Mouse (Mus musculus) testis, adult 2 months (tissue): ENCODE data around the gene Gcnt4.

Experiments used
- CTCF ChIP-seq: fragments of 200-500 bp; IDR thresholded peaks from 2 replicates; pipeline ENCODE4 v1.5.1; 2012; ENCODE audit warnings: low read depth, mild to moderate bottlenecking, inconsistent platforms, low read length, moderate library complexity; ENCODE audit not compliant: control insufficient read depth, insufficient read depth, insufficient replicate concordance
- POLR2A ChIP-seq: fragments of 200-500 bp; IDR thresholded peaks from 2 replicates; pipeline ENCODE4 v1.6.1; 2012; ENCODE audit warnings: low read depth, mild to moderate bottlenecking, inconsistent platforms, low read length, moderate library complexity; ENCODE audit not compliant: control insufficient read depth

DNA sequence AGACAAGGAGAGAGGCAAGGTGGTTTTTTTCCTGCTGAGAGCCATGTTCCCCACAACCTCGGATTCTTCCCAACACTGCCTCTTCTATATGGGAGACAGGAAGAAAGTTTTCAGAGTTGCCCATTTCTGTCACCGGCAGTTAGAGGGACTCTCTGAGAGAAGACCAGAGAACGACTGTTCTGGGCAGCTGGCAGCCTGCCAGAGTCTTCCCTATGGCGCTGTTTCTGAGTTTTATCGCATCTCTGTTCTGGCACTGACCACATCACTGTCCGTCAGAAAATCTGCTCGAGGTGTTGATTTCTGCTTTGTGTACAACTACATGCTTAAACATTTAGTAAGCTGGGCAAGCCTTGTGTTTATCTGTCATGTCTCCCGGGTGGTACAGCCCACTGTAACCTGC, 8.9 kb downstream of the Gcnt4 start:
- TF ChIP-seq CTCF (no peak), POLR2A (no peak)
